ENCODE assay signal across 7 mouse cellular contexts in the genomic region with DNA sequence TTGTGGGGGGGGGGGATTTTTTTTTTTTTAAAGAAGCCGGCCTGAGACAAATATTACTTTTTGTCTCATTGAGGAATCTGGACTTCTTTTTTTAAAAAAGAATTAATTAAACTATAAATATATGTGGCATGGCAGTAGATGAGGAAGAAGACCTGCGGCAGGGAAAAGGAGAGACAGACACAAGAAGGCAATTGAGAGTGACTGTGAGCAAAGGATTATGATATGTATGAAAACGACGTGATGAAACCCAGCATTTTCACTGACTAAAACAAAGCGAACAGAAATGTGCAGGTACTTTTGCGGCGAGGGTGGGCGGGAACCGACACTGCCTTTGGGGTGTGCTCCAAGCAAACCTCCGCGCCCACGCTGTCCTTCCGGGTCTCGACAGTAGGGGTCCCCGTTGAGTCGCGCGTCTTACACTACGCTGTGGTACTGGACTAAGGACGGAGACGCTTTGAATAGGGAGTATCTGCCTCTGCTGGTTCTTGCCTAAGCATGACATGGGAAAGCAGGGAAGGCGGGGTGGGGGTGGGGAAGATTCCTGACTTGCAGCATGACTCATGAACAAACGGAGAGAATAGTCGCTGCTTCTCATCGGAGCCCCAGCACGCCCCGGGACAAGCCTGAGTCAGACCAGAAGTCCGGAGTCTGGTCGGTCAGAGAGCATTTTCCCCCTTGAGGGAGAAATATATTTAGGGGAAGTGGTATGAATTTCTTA. TPM values are rescaled to one million over a fixed set of nuclear protein-coding genes. Genes with fewer than 3 reads are reported as not detected.
A peak's percentile ranks its signal among the peaks of the same experiment; 100 is the strongest.
DNase-seq lines count a peak whose midpoint lies in the region; ATAC-seq lines count a peak whose summit lies in the region.

No protein-coding gene starts in this region.

- WGBS in embryonic facial prominence, embryonic 10.5 days = 7% methylated on average over 29 of the region's 29 CpGs
- 7% methylated on average over 29 of the region's 29 CpGs for WGBS in limb, embryonic 10.5 days
- WGBS in midbrain, embryonic 13.5 days = 7% methylated on average over 29 of the region's 29 CpGs

- no peak overlapping the region for H3K27ac ChIP-seq in embryonic facial prominence, embryonic 10.5 days (replicated peaks)
- no peak overlapping the region for H3K27ac ChIP-seq in limb, embryonic 10.5 days
- no peak overlapping the region for H3K27ac ChIP-seq in midbrain, embryonic 13.5 days

- no peaks in the 10 kb centered on the region; the same call in 1 of the 2 replicates for H3K9me3 ChIP-seq in embryonic facial prominence, embryonic 10.5 days
- H3K9me3 ChIP-seq in limb, embryonic 10.5 days (replicated peaks) = no peaks in the 10 kb centered on the region
- peaks cover 9% of the 10 kb centered on the region; the same call in 1 of the 2 replicates for H3K9me3 ChIP-seq in midbrain, embryonic 13.5 days

- peak; percentile 87 for DNase-seq in adrenal gland, adult 8-10 months
- peak; percentile 93 for DNase-seq in embryonic facial prominence, embryonic 10.5 days (ENCODE audit: low spot score)
- peak; percentile 81 for DNase-seq in kidney, adult 11 months
- peak; percentile 92 for DNase-seq in limb, embryonic 10.5 days (ENCODE audit: low spot score)
- DNase-seq in spleen, adult 12 weeks (ENCODE audit: low spot score) = peak; percentile 64

- H3K27me3 ChIP-seq in embryonic facial prominence, embryonic 10.5 days (replicated peaks; ENCODE audit: low read depth, poor library complexity, severe bottlenecking) = no peaks in the 10 kb centered on the region; the same call in 1 of the 2 replicates
- H3K27me3 ChIP-seq in limb, embryonic 10.5 days (ENCODE audit: low read depth, poor library complexity, severe bottlenecking) = no peaks in the 10 kb centered on the region
- H3K27me3 ChIP-seq in midbrain, embryonic 13.5 days = no peaks in the 10 kb centered on the region

- peaks cover 3% of the 10 kb centered on the region for H3K4me1 ChIP-seq in embryonic facial prominence, embryonic 10.5 days
- H3K4me1 ChIP-seq in limb, embryonic 10.5 days = 0 out of 2 replicates have a peak, but pooled peaks cover 4% of the 10 kb centered on the region
- H3K4me1 ChIP-seq in midbrain, embryonic 13.5 days (replicated peaks) = peaks cover 10% of the 10 kb centered on the region

- H3K9ac ChIP-seq in midbrain, embryonic 13.5 days (replicated peaks) = peak overlapping the region; percentile 56; the same call in 1 of the 2 replicates

- H3K4me2 ChIP-seq in midbrain, embryonic 13.5 days (replicated peaks) = peak overlapping the region; percentile 57

- no peaks in the 10 kb centered on the region for H3K36me3 ChIP-seq in embryonic facial prominence, embryonic 10.5 days (replicated peaks)
- no peaks in the 10 kb centered on the region for H3K36me3 ChIP-seq in limb, embryonic 10.5 days
- H3K36me3 ChIP-seq in midbrain, embryonic 13.5 days = no peaks in the 10 kb centered on the region

- ATAC-seq in granulocyte monocyte progenitor cell, adult 5-6 weeks (replicated peaks; ENCODE audit: poor library complexity, severe bottlenecking) = peak; percentile 91
- ATAC-seq in midbrain, embryonic 13.5 days = peak; percentile 98

- H3K4me3 ChIP-seq in embryonic facial prominence, embryonic 10.5 days = peak overlapping the region; percentile 47
- peak overlapping the region; percentile 47 for H3K4me3 ChIP-seq in limb, embryonic 10.5 days
- peak overlapping the region; percentile 36 for H3K4me3 ChIP-seq in midbrain, embryonic 13.5 days (replicated peaks)

RNA-seq across cellular contexts. Expression of gene Ercc4, which starts 50.6 kb away (rescaled TPM):
- 10 to 100 TPM; 19.8 to 34.3 (median 24.3) TPM for total RNA-seq in adrenal gland, adult 8-10 months (2022)
- polyA plus RNA-seq in embryonic facial prominence, embryonic 10.5 days (2016; fragmentation: Nextera tagmentation; extraction: Ambion mirVana) = 12.2 and 12.7 TPM in 2 replicates
- total RNA-seq in granulocyte monocyte progenitor cell, adult 5-6 weeks (2014; fragmentation: Nextera tagmentation) = 14.1 and 16.6 TPM in 2 replicates
- 8.0 and 9.3 TPM in 2 replicates for total RNA-seq in granulocyte monocyte progenitor cell, adult 5-6 weeks (2017)
- polyA plus RNA-seq in limb, embryonic 10.5 days (2016; fragmentation: Nextera tagmentation; extraction: Ambion mirVana) = 11.0 and 12.2 TPM in 2 replicates
- 14.8 and 16.4 TPM in 2 replicates for polyA plus RNA-seq in midbrain, embryonic 13.5 days (2015; fragmentation: Nextera tagmentation; extraction: Ambion mirVana)
